Mouse (Mus musculus) hindbrain, postnatal 0 days (tissue): Measurements from ENCODE around the gene Fgd5. TPM values are rescaled to one million over a fixed set of nuclear protein-coding genes. Genes with fewer than 3 reads are reported as not detected.

ENCODE experiments used
- ATAC-seq: fragments of 200-750 bp; cut with Nextera tagmentation; 2 replicates; pipeline ENCODE4 v1.8.0; 2017; ENCODE audit warnings: mild to moderate bottlenecking, moderate TSS enrichment, moderate library complexity
- DNase-seq: peaks from one replicate; pipeline ENCODE4 v3.0.0-alpha.2; 2015; ENCODE audit warnings: low spot score
- H3K27ac ChIP-seq: fragments of 300-500 bp; sonication (generic); 2 replicates; pipeline ENCODE4 v1.5.1; 2014; ENCODE audit warnings: mild to moderate bottlenecking
- H3K27me3 ChIP-seq: fragments of 300-500 bp; sonication (generic); 2 replicates; pipeline ENCODE4 v1.6.1; 2014; ENCODE audit warnings: low read length, mixed read lengths; ENCODE audit not compliant: insufficient read depth
- H3K36me3 ChIP-seq: fragments of 300-500 bp; sonication (generic); 2 replicates; pipeline ENCODE4 v1.6.1; 2014; ENCODE audit warnings: low read length, mixed read lengths; ENCODE audit not compliant: insufficient read depth
- H3K4me1 ChIP-seq: fragments of 300-500 bp; sonication (generic); 2 replicates; pipeline ENCODE4 v1.6.1; 2014; ENCODE audit warnings: antibody characterized with exemption, low read length, mixed read lengths; ENCODE audit not compliant: insufficient read depth
- H3K4me2 ChIP-seq: fragments of 300-500 bp; sonication (generic); 2 replicates; pipeline ENCODE4 v1.6.1; 2014; ENCODE audit warnings: low read depth, mild to moderate bottlenecking, low read length, moderate library complexity, mixed read lengths
- H3K4me3 ChIP-seq: fragments of 300-500 bp; sonication (generic); 2 replicates; pipeline ENCODE4 v1.5.1; 2014; ENCODE audit warnings: low read length
- H3K9ac ChIP-seq: fragments of 300-500 bp; sonication (generic); replicated peaks from 2 replicates; pipeline ENCODE4 v1.6.1; 2014; ENCODE audit warnings: mild to moderate bottlenecking, low read length, moderate library complexity, mixed read lengths
- H3K9me3 ChIP-seq: fragments of 300-500 bp; sonication (generic); 2 replicates; pipeline ENCODE4 v1.6.1; 2016; ENCODE audit warnings: low read length, mixed read lengths
- CTCF ChIP-seq: IDR thresholded peaks from 2 replicates; pipeline ENCODE4 v1.5.1; 2016; ENCODE audit warnings: antibody characterized with exemption, control low read depth, low read depth
- WGBS: fragments of 180-500 bp; shearing (Covaris S2); extraction: QIAGEN DNeasy Blood & Tissue Kit; methylation state at CpG from one replicate; pipeline ENCODE4 v1.1.7; 2014; 5-methylcytosine and 5-hydroxymethylcytosine counted together
- polyA plus RNA-seq: library from polyadenylated mRNA; unstranded; fragments of >200 nt; fragmentation: Nextera tagmentation; extraction: Ambion mirVana; gene quantifications from 2 replicates; pipeline ENCODE4 v1.2.1, GENCODE M21; 2015
- total RNA-seq: library from RNA; depleted of rRNA; stranded (reverse); fragments of >200 nt; gene quantifications from 2 replicates; pipeline ENCODE4 v1.2.3, GENCODE M21; 2014

Fgd5 gene
- total and polyA plus RNA-seq, 2 experiments from 2014 or later = 9.4 to 17.7 TPM

DNA sequence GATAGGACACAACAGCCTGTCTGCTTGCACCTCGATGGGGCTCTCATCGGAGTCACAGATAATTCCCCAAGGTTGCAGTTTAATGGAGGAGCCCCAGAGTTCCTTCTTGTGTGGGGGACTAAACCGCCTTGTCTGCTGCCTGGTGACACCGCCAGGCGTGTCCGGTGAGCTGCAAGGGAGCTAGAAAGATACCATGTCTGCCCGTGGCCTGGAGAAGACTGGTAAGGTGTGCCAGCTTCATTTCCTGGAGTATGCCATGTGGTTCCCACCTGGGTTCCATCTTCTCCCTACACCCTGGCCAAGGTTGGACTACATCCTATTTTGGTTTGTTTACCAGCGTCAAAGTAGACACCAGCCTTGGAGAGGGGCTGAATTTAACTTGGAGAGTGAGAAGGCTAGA lies 11.4 kb downstream of the Fgd5 start:
- Histone ChIP-seq H3K4me3 (no peak overlapping the region), H3K36me3 (no peaks in the 10 kb centered on the region), H3K27me3 (no peaks in the 10 kb centered on the region), H3K4me2 (no peak overlapping the region), H3K9ac (no peak overlapping the region), H3K27ac (no peak overlapping the region), H3K9me3 (no peaks in the 10 kb centered on the region), H3K4me1 (no peaks in the 10 kb centered on the region)
- DNase-seq (no peak), ATAC-seq (no peak)
- WGBS = 83% methylated on average over 8 of the region's 8 CpGs
- TF ChIP-seq CTCF = no peak

DNA sequence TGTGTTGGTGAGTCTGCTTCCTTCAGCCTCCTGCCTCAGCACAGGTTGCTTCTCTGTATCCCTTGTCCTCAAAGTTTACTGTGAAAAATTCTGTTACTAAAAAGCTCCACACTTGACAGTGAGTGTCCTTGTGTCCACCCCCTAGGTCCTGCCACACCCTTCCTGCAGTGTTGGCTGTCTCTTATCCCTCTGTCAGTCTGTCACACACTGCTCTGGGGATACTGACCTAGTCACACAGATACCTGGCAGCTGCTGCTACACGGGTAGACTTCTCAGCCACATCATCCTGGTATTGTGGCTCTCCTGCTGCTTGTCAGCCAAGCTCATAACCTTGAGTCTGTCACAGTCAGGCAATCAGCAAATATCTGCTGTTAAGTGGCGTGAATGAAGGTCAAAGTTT lies 14.1 kb downstream of the Fgd5 start:
- Histone ChIP-seq H3K27ac (no peak overlapping the region), H3K9me3 (no peaks in the 10 kb centered on the region), H3K4me3 (no peak overlapping the region), H3K4me1 (no peaks in the 10 kb centered on the region), H3K27me3 (no peaks in the 10 kb centered on the region), H3K9ac (no peak overlapping the region), H3K36me3 (no peaks in the 10 kb centered on the region), H3K4me2 (no peak overlapping the region)
- ATAC-seq = no peak
- DNase-seq = no peak
- TF ChIP-seq CTCF = no peak
- WGBS = 74% methylated on average over 2 of the region's 2 CpGs

DNA sequence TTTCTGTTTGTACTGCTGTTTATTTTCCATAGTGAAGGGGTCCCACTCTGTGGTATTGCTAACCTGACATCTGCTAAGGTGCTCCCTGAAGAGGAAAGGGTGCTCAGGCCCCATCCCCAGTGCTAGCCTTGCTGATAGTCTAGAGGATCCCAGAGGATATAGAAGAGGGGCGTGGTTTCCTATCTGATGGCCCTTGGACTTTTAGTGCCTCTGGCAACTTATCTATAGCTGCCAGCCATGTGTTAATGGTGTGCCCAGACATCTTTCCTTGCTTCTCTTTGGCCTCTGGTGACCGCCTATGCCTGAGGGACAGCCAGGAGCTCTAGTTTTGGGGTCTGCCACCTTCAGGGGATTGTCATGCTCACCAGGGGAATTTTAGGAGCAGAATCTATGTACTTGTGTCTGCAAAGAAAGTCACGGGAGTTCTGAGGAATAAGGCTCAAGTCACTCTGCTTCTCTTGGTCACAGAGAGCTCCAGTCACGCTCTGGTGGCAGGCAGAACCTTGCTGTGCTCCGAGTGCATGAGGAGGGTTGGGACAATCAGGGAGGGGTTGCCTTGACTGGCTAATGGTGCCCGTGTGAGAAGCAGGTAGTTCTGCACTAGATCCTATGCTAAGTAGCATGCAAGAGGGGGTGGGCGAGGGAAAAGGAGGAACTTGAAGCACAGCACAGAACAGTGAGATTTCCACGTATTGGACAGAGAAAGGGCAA lies 15.3 kb downstream of the Fgd5 start:
- no peak for TF ChIP-seq CTCF
- ATAC-seq = no peak

DNA sequence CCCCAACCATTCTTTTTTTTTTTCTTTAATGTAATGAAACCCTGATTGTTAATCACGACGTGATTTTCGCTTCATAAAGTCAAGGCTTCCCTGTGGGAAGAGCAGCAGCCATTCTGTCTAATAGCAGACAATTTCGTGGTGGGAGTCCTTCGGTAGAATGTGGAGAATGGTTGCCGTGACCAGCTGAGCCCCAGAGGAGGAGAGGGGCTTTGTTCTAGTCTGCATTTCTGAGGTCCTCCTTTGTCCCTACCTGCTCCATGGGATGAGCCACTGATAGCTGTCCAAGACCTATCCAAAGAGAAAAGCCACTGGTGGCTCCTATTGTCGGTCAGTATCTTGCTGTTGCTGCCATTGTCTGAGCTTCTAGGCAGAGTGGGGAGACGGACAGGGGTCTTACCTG lies 17.4 kb downstream of the Fgd5 start:
- Histone ChIP-seq H3K27ac (peak overlapping the region; percentile 43), H3K9me3 (no peaks in the 10 kb centered on the region), H3K36me3 (no peaks in the 10 kb centered on the region), H3K4me2 (no peak overlapping the region), H3K27me3 (no peaks in the 10 kb centered on the region), H3K4me3 (no peak overlapping the region), H3K4me1 (no peaks in the 10 kb centered on the region), H3K9ac (no peak overlapping the region)
- no peak for ATAC-seq
- WGBS = 23% methylated on average over 8 of the region's 8 CpGs
- no peak for DNase-seq
- no peak for TF ChIP-seq CTCF

More for the DNA sequence above, 15.3 kb downstream of the Fgd5 start:
- 74% methylated on average over 8 of the region's 8 CpGs for WGBS
- no peak overlapping the region for H3K27ac ChIP-seq
- H3K36me3 ChIP-seq = no peaks in the 10 kb centered on the region
- H3K9me3 ChIP-seq = no peaks in the 10 kb centered on the region
- H3K27me3 ChIP-seq = no peaks in the 10 kb centered on the region
- no peak overlapping the region for H3K4me3 ChIP-seq
- H3K4me2 ChIP-seq = no peak overlapping the region
- no peak for DNase-seq
- no peak overlapping the region for H3K9ac ChIP-seq
- H3K4me1 ChIP-seq = no peaks in the 10 kb centered on the region

DNA sequence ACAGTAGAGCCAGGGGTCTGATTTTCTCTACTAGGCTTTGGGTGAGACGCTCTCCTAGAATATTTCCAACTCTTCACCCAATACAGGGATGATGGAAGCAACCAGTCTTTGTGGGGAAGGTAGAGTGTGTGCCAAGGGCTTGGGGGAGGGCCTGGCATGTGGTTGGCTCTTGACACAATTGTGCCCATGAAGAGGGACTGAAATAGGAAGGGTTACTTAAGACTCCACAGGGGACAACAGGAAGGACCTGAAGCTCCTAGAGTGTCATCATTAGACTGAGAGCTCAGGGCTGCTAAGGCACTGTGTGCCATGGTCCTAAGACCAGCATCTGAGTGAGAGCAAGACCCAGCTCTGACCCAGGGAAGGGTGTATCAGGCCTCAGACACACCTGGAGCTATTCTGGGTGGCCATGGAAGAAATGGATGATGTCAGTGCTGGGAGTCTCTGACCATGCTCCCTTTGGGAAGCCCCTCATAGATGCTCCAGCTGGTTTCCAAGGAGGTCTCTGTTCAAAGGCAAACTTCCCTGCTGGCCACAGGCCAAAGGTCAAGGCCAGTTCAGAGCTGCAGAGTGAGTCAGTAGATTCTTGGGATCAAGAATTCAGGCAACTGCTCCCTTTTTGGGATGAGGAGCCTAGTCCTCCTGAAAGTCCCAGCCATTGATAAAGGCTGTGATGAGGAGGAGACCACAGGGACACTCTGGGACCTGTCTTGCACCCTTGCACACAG lies 24.0 kb downstream of the Fgd5 start:
- Histone ChIP-seq H3K4me2 (no peak overlapping the region), H3K4me1 (peaks cover 20% of the 10 kb centered on the region; the same call in 1 of the 2 replicates), H3K9me3 (no peaks in the 10 kb centered on the region), H3K36me3 (no peaks in the 10 kb centered on the region), H3K4me3 (no peak overlapping the region), H3K27me3 (no peaks in the 10 kb centered on the region), H3K9ac (no peak overlapping the region), H3K27ac (no peak overlapping the region)
- WGBS = 100% methylated on average over 1 of the region's 1 CpGs
- no peak for TF ChIP-seq CTCF
- ATAC-seq (no peak), DNase-seq (no peak)

DNA sequence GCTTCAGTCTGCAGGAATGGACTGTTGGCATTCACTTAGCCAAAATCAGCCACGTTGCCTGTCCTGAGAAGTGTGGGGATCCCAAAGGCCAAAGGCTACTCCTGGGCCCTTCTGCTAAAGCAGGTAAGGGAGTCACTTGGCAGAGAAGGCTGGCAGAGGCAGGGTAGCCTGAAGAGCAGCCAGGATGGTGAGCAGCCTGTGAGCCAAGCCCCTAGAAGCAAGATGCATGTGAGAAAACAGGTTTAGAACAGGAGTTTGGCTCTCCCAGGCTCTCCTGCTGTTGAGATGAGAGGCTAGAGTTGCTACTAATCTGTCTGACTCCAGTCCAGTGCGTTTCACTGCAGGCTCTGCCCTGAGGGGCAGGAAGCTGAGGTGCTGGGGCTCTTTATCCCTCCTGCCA lies 25.0 kb downstream of the Fgd5 start:
- no peak overlapping the region for H3K4me2 ChIP-seq
- DNase-seq (no peak), ATAC-seq (no peak)
- peaks cover 20% of the 10 kb centered on the region for H3K4me1 ChIP-seq
- H3K36me3 ChIP-seq = no peaks in the 10 kb centered on the region
- no peak overlapping the region for H3K9ac ChIP-seq
- H3K4me3 ChIP-seq = no peak overlapping the region
- no peaks in the 10 kb centered on the region for H3K27me3 ChIP-seq
- no peak for TF ChIP-seq CTCF
- H3K27ac ChIP-seq = no peak overlapping the region
- H3K9me3 ChIP-seq = no peaks in the 10 kb centered on the region
- WGBS = 35% methylated on average over 2 of the region's 2 CpGs
